ENCODE assay signal across 8 mouse cellular contexts in the genomic region with DNA sequence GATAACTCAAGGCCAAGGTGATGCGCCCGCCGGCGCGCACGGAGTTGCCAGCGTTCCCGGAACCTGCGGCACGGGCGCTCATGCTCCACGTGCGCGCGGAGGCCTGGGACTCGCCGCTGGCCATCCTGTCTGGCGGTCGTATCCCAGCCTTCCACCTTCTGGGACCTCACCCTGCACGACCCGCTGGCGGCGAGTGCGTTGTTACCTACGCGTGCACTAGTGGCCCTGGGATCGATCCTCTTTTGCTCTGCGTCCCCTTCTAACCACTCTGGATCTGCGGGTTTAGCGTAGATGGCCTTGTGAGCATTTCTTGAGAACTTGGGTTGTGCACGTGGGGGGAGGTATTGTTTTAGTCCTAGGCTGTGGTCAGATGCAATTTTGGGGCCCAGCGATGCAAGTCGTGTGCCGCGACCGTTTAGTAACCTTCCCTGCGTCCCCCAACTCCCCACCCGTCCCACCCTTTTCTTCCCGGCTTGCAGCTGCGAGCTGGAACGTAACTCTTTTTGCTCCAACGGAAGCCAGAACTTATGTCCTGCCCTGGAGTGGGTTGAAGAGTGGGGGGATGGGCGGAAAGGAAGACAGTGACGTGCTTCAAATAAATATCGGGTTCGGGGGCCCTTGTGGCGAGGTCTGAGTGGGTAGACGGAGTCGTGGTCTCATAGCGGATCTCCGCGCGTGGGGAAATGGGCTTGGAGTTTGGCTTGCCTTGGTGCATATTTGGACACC. TPM values are rescaled to one million over a fixed set of nuclear protein-coding genes. Genes with fewer than 3 reads are reported as not detected.
DNase-seq lines count a peak whose midpoint lies in the region; ATAC-seq and TF ChIP-seq lines count a peak whose summit lies in the region.

No protein-coding gene starts in this region.

- TF ChIP-seq CTCF in Patski (IDR thresholded peaks at IDR 0.05), result no peak

- under 1% methylated on average over 53 of the region's 53 CpGs for WGBS in embryonic facial prominence, embryonic 10.5 days

- no peak for TF ChIP-seq POLR2A in myocyte (IDR thresholded peaks at IDR 0.05; ENCODE audit: insufficient read length, low read depth)

- peak overlapping the region; percentile 98 for H3K27ac ChIP-seq in embryonic facial prominence, embryonic 10.5 days (replicated peaks)

- DNase-seq in adrenal gland, adult 2 months, result peak; percentile 21
- no peak for DNase-seq in adrenal gland, postnatal 4 days (ENCODE audit: low spot score in 2 of 2)
- no peak for DNase-seq in Patski (ENCODE audit: low read depth, low spot score)
- peak; percentile 78 for DNase-seq in embryonic facial prominence, embryonic 10.5 days (ENCODE audit: low spot score)
- peak; percentile 40 to 46 for DNase-seq in heart, postnatal 14 days
- peak; percentile 56 for DNase-seq in liver
- DNase-seq in testis, postnatal 14 days (ENCODE audit: low spot score), result peak; percentile 69

- H3K4me1 ChIP-seq in embryonic facial prominence, embryonic 10.5 days, result peaks cover 46% of the 10 kb centered on the region

- peaks cover 31% of the 10 kb centered on the region for H3K36me3 ChIP-seq in embryonic facial prominence, embryonic 10.5 days (replicated peaks)
- no peaks in the 10 kb centered on the region for H3K36me3 ChIP-seq in myocyte (ENCODE audit: control insufficient read depth, insufficient read depth)

- ATAC-seq in Patski, result peak; percentile 54

- no peaks in the 10 kb centered on the region for H3K9me3 ChIP-seq in embryonic facial prominence, embryonic 10.5 days

- H3K79me2 ChIP-seq in myocyte (ENCODE audit: control insufficient read depth, insufficient read depth), result peaks cover 20% of the 10 kb centered on the region

- in situ Hi-C loops in Patski (cut with MboI; ENCODE audit: low pct_unique_long_range_greater_than_20kb), result no loop called here

- peak overlapping the region; percentile 7 for H3ac ChIP-seq in myocyte (ENCODE audit: control insufficient read depth, insufficient read length)

- H3K4me2 ChIP-seq in myocyte (ENCODE audit: low read depth), result peak overlapping the region; percentile 79

- intact Hi-C loops in heart, postnatal 14 days (cut with DNase I), result loop anchor here (10.0 kb wide), 1 partner anchor 192 kb away; the partner anchor contains the start of gene Map3k20

- POLR2A ChIA-PET in Patski (lab: Charles Lee), result no interaction called here

- peak overlapping the region; percentile 88 for H3K4me3 ChIP-seq in embryonic facial prominence, embryonic 10.5 days
- peak overlapping the region; percentile 63 for H3K4me3 ChIP-seq in myocyte

- H3K27me3 ChIP-seq in Patski (no peaks in the 10 kb centered on the region), myocyte (ENCODE audit: control insufficient read depth, insufficient read depth, insufficient read length) (no peaks in the 10 kb centered on the region)
- peaks cover 25% of the 10 kb centered on the region for H3K27me3 ChIP-seq in embryonic facial prominence, embryonic 10.5 days (replicated peaks; ENCODE audit: low read depth, poor library complexity, severe bottlenecking)

- CTCF ChIA-PET in Patski (lab: Charles Lee), result interaction anchor here (1.4 kb wide), 1 partner anchor 10 kb away, joined by 4 read pairs; no protein-coding TSS in a partner anchor

TF ChIP-seq in myocyte, 11 proteins besides CTCF, POLR2A, EP300 and RAD21:
- no peak for TF ChIP-seq CEBPB (IDR thresholded peaks at IDR 0.05; ENCODE audit: insufficient read depth, poor library complexity, severe bottlenecking)
- TF ChIP-seq MYOG (IDR thresholded peaks at IDR 0.05; ENCODE audit: control insufficient read depth in 1 of 3, insufficient read depth in 1 of 3, insufficient read length in 2 of 3, low read depth in 2 of 3), result no peak
- TF ChIP-seq MYOD1 (IDR thresholded peaks at IDR 0.05; ENCODE audit: control insufficient read depth in 1 of 3, insufficient read length in 2 of 3, low read depth in 2 of 3), result no peak
- TF ChIP-seq REST (IDR thresholded peaks at IDR 0.05; ENCODE audit: insufficient read depth, insufficient read length), result no peak
- TF ChIP-seq POLR2AphosphoS2 (IDR thresholded peaks at IDR 0.05; ENCODE audit: insufficient read length, low read depth), result no peak
- no peak for TF ChIP-seq TCF12 (IDR thresholded peaks at IDR 0.05; ENCODE audit: insufficient read depth, poor library complexity, severe bottlenecking)
- no peak for TF ChIP-seq E2F4 (IDR thresholded peaks at IDR 0.05; ENCODE audit: insufficient read depth)
- no peak for TF ChIP-seq SRF (IDR thresholded peaks at IDR 0.05; ENCODE audit: control insufficient read depth, insufficient read length, low read depth)
- TF ChIP-seq TCF3 (IDR thresholded peaks at IDR 0.05; ENCODE audit: insufficient read length, low read depth), result no peak
- TF ChIP-seq USF1 (IDR thresholded peaks at IDR 0.05; ENCODE audit: low read depth), result no peak
TF ChIP-seq in myocyte: peak in this region for 0.

RNA-seq across cellular contexts. Expression of gene Cdca7, which starts 0.7 kb away (rescaled TPM):
- total RNA-seq in adrenal gland, adult 2 months (2021), result 1 to 10 TPM; 2.0 to 4.6 TPM
- polyA plus RNA-seq in adrenal gland, adult 2 months (2012; rRNA removed), result 1.0 and 1.7 TPM in 2 replicates
- total RNA-seq in adrenal gland, postnatal 4 days (2021), result 10 to 100 TPM; 22.9 to 25.7 TPM
- polyA plus RNA-seq in Patski (2021) (27.7 TPM), myocyte (2012; fragmentation: generic; extraction: Trizol) (5.1 TPM)
- 252 and 257 TPM in 2 replicates for polyA plus RNA-seq in embryonic facial prominence, embryonic 10.5 days (2016; fragmentation: Nextera tagmentation; extraction: Ambion mirVana)
- total RNA-seq in heart, postnatal 14 days (2021), result 1 to 10 TPM; 2.9 to 9.4 TPM

Comparison
In these comparisons a context has a peak if more than half of its experiments do, and no peak if none do; other contexts are left out.
1. DNase-seq: peak in adrenal gland, adult 2 months (single experiment), embryonic facial prominence, embryonic 10.5 days (single experiment), heart, postnatal 14 days (2 of 2), liver (single experiment) and testis, postnatal 14 days (single experiment); none in adrenal gland, postnatal 4 days (0 of 2) and Patski (single experiment).